Mouse (Mus musculus): ENCODE results near the gene Fam102a. TPM values are rescaled to one million over a fixed set of nuclear protein-coding genes. Genes with fewer than 3 reads are reported as not detected.

Gene Fam102a
- total RNA-seq, 1 experiment: 11.6 TPM

GRCm38 (mm10) chr2:32601417-32602065, 66.4 kb downstream of the Fam102a start:
- TF ChIP-seq CHD2 (IDR thresholded peaks at IDR 0.05; ENCODE audit: low read depth, low read length) (no peak), HCFC1 (IDR thresholded peaks at IDR 0.05; ENCODE audit: borderline replicate concordance, insufficient read depth, low read length) (no peak), MAFK (IDR thresholded peaks at IDR 0.05; ENCODE audit: insufficient read depth, low read depth, low read length) (no peak), ZC3H11A (IDR thresholded peaks at IDR 0.05; ENCODE audit: borderline replicate concordance, low read depth, low read length) (no peak), ZNF384 (IDR thresholded peaks at IDR 0.05; ENCODE audit: low read depth, low read length) (no peak)
- Histone ChIP-seq H3K9me3 (ENCODE audit: control insufficient read depth, insufficient read depth, low read depth, low read length) (no peaks in the 10 kb centered on the region), H3K4me1 (ENCODE audit: control insufficient read depth in 2 of 2, insufficient read depth in 2 of 2, low read length in 2 of 2, poor library complexity in 1 of 2) (peaks cover 2 to 5% of the 10 kb centered on the region in 2 experiments; a peak in 1 of 4 replicates), H3K36me3 (ENCODE audit: control insufficient read depth, insufficient read depth, low read length, poor library complexity, severe bottlenecking) (no peaks in the 10 kb centered on the region), H3K9ac (ENCODE audit: insufficient read depth, low read depth, low read length, poor library complexity, severe bottlenecking) (no peak overlapping the region), H3K4me3 (ENCODE audit: insufficient read depth in 1 of 2, low read depth in 1 of 2, low read length in 2 of 2, poor library complexity in 1 of 2, severe bottlenecking in 1 of 2) (no peak overlapping the region), H3K27ac (ENCODE audit: insufficient read depth, low read depth, low read length, poor library complexity, severe bottlenecking) (no peak overlapping the region)
- in situ Hi-C loops (cut with MboI; ENCODE audit: low sequenced_read_pairs in 2 of 2, unreplicated experiment in 2 of 2): no loop called here
- no peak for DNase-seq (ENCODE audit: low read depth, low spot score)

GRCm38 (mm10) chr2:32602600-32603054, 67.5 kb downstream of the Fam102a start:
- DNase-seq (ENCODE audit: low read depth, low spot score): peak; percentile 87
- Histone ChIP-seq H3K4me1 (ENCODE audit: control insufficient read depth in 2 of 2, insufficient read depth in 2 of 2, low read length in 2 of 2, poor library complexity in 1 of 2) (peaks cover 2 to 5% of the 10 kb centered on the region in 2 experiments; a peak in 1 of 4 replicates), H3K36me3 (ENCODE audit: control insufficient read depth, insufficient read depth, low read length, poor library complexity, severe bottlenecking) (no peaks in the 10 kb centered on the region), H3K9ac (ENCODE audit: insufficient read depth, low read depth, low read length, poor library complexity, severe bottlenecking) (peak overlapping the region; percentile 66; the same call in 1 of the 2 replicates), H3K9me3 (ENCODE audit: control insufficient read depth, insufficient read depth, low read depth, low read length) (no peaks in the 10 kb centered on the region), H3K4me3 (ENCODE audit: insufficient read depth in 1 of 2, low read depth in 1 of 2, low read length in 2 of 2, poor library complexity in 1 of 2, severe bottlenecking in 1 of 2) (peak overlapping the region; percentile 58 to 61), H3K27ac (ENCODE audit: insufficient read depth, low read depth, low read length, poor library complexity, severe bottlenecking) (no peak overlapping the region)
- in situ Hi-C loops (cut with MboI; ENCODE audit: low sequenced_read_pairs in 2 of 2, unreplicated experiment in 2 of 2): no loop called here
- TF ChIP-seq ZNF384 (IDR thresholded peaks at IDR 0.05; ENCODE audit: low read depth, low read length): no peak
- TF ChIP-seq ZC3H11A (IDR thresholded peaks at IDR 0.05; ENCODE audit: borderline replicate concordance, low read depth, low read length): no peak
- TF ChIP-seq CHD2 (IDR thresholded peaks at IDR 0.05; ENCODE audit: low read depth, low read length): no peak
- no peak for TF ChIP-seq HCFC1 (IDR thresholded peaks at IDR 0.05; ENCODE audit: borderline replicate concordance, insufficient read depth, low read length)
- TF ChIP-seq MAFK (IDR thresholded peaks at IDR 0.05; ENCODE audit: insufficient read depth, low read depth, low read length): no peak

- Histone ChIP-seq H3K4me3 (ENCODE audit: insufficient read depth in 1 of 2, low read depth in 1 of 2, low read length in 2 of 2, poor library complexity in 1 of 2, severe bottlenecking in 1 of 2) (no peak overlapping the region), H3K9me3 (ENCODE audit: control insufficient read depth, insufficient read depth, low read depth, low read length) (no peaks in the 10 kb centered on the region), H3K4me1 (ENCODE audit: control insufficient read depth in 2 of 2, insufficient read depth in 2 of 2, low read length in 2 of 2, poor library complexity in 1 of 2) (peaks cover 2 to 14% of the 10 kb centered on the region in 2 experiments; a peak in 2 of 4 replicates), H3K27ac (ENCODE audit: insufficient read depth, low read depth, low read length, poor library complexity, severe bottlenecking) (no peak overlapping the region), H3K36me3 (ENCODE audit: control insufficient read depth, insufficient read depth, low read length, poor library complexity, severe bottlenecking) (no peaks in the 10 kb centered on the region), H3K9ac (ENCODE audit: insufficient read depth, low read depth, low read length, poor library complexity, severe bottlenecking) (no peak overlapping the region)
- DNase-seq (ENCODE audit: low read depth, low spot score): no peak
- no peak for TF ChIP-seq ZNF384 (IDR thresholded peaks at IDR 0.05; ENCODE audit: low read depth, low read length)
- TF ChIP-seq MAFK (IDR thresholded peaks at IDR 0.05; ENCODE audit: insufficient read depth, low read depth, low read length): no peak
- TF ChIP-seq HCFC1 (IDR thresholded peaks at IDR 0.05; ENCODE audit: borderline replicate concordance, insufficient read depth, low read length): no peak
- no peak for TF ChIP-seq ZC3H11A (IDR thresholded peaks at IDR 0.05; ENCODE audit: borderline replicate concordance, low read depth, low read length)
- in situ Hi-C loops (cut with MboI; ENCODE audit: low sequenced_read_pairs in 2 of 2, unreplicated experiment in 2 of 2): no loop called here
Observed at GRCm38 (mm10) chr2:32604631-32605030, 69.5 kb downstream of the Fam102a start.

- Histone ChIP-seq H3K4me1 (ENCODE audit: control insufficient read depth in 2 of 2, insufficient read depth in 2 of 2, low read length in 2 of 2, poor library complexity in 1 of 2) (peaks cover 6 to 18% of the 10 kb centered on the region in 2 experiments; a peak in 3 of 4 replicates), H3K36me3 (ENCODE audit: control insufficient read depth, insufficient read depth, low read length, poor library complexity, severe bottlenecking) (no peaks in the 10 kb centered on the region), H3K4me3 (ENCODE audit: insufficient read depth in 1 of 2, low read depth in 1 of 2, low read length in 2 of 2, poor library complexity in 1 of 2, severe bottlenecking in 1 of 2) (peak overlapping the region; percentile 84 to 95), H3K27ac (ENCODE audit: insufficient read depth, low read depth, low read length, poor library complexity, severe bottlenecking) (no peak overlapping the region; the same call in 1 of the 2 replicates), H3K9me3 (ENCODE audit: control insufficient read depth, insufficient read depth, low read depth, low read length) (no peaks in the 10 kb centered on the region), H3K9ac (ENCODE audit: insufficient read depth, low read depth, low read length, poor library complexity, severe bottlenecking) (peak overlapping the region; percentile 82)
- DNase-seq (ENCODE audit: low read depth, low spot score): peak; percentile 80
- in situ Hi-C loops (cut with MboI; ENCODE audit: low sequenced_read_pairs in 2 of 2, unreplicated experiment in 2 of 2): no loop called here
- no peak for TF ChIP-seq ZNF384 (IDR thresholded peaks at IDR 0.05; ENCODE audit: low read depth, low read length)
- no peak for TF ChIP-seq MAFK (IDR thresholded peaks at IDR 0.05; ENCODE audit: insufficient read depth, low read depth, low read length)
- TF ChIP-seq ZC3H11A (IDR thresholded peaks at IDR 0.05; ENCODE audit: borderline replicate concordance, low read depth, low read length): no peak
- TF ChIP-seq CHD2 (IDR thresholded peaks at IDR 0.05; ENCODE audit: low read depth, low read length): no peak
- 0 out of 2 replicates have a peak, but pooled peaks have one; percentile 60 for TF ChIP-seq HCFC1 (IDR thresholded peaks at IDR 0.05; ENCODE audit: borderline replicate concordance, insufficient read depth, low read length)
Observed at GRCm38 (mm10) chr2:32606161-32607142, 71.3 kb downstream of the Fam102a start.
